Mouse (Mus musculus) duodenum, adult 2 months (tissue): ENCODE measurements around the gene Mt3. TPM values are rescaled to one million over a fixed set of nuclear protein-coding genes. Genes with fewer than 3 reads are reported as not detected.

ENCODE experiments used
- polyA plus RNA-seq: library from polyadenylated mRNA; depleted of rRNA; stranded (reverse); fragments of >200 nt; gene quantifications from 2 replicates; pipeline ENCODE4 v1.2.3, GENCODE M21; 2012; ENCODE audit warnings: low replicate concordance; rRNA removed

The Mt3 gene
- polyA plus RNA-seq = 1.6 and 2.2 TPM in 2 replicates

DNA sequence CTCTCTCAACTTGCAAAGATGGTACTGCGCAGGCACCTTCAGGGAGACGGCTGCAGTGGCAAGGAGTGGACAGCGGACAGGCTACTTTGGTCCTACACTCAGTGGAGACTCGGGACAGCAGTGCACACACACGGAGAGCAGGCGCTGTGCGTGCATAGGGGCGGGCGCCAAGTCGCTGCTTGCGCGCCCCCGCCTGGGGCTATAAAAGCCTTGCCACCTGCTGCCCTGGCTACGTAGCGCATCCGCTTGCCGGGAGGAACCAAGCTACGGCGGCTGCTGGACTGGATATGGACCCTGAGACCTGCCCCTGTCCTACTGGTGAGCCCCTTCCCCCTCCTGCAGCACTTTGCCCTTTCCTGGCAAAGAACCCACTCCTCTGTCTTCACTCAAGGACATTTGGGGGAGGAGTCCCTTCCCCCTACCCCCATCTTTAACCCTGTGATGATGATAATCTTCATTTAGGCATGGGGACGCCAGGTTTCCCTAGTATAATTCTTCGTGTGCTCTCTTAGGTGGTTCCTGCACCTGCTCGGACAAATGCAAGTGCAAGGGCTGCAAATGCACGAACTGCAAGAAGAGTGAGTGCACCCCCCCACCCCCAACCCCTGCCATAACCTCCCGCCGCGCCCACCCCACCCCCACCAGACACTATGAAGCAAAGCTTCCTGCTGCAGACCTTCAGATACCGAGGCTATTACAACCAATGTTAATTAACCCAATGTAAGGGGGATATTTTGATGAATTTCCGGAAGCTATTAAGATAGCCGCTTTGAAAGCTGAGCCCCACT, at the start of gene Mt3:
Gene Mt3, plus strand, starts transcription at position 95 of the 788 bp plus-strand sequence.

GRCm38 (mm10) chr8:94136933-94137332, 15.5 kb upstream of the Mt3 start, which contains the start of gene Mt4:
Gene Mt4 (plus strand): TSS chr8:94137197.

GRCm38 (mm10) chr8:94172075-94172808, 19.8 kb downstream of the Mt3 start, which contains the start of gene Mt2:
Gene Mt2 (plus strand): TSS chr8:94172664.

GRCm38 (mm10) chr8:94178857-94179712, 26.7 kb downstream of the Mt3 start, which contains the start of gene Mt1:
Gene Mt1 (plus strand): TSS chr8:94179082.

Other genes with a start within 250 kb of the Mt3 start
- 50.2 and 92.0 TPM in 2 replicates for gene Amfr, start 139.8 kb upstream of the Mt3 start, polyA plus RNA-seq
- gene Nudt21, start 115.6 kb upstream of the Mt3 start, polyA plus RNA-seq = 90.2 and 110 TPM in 2 replicates
- 1.3 and 1.6 TPM in 2 replicates for gene Ogfod1, start 115.4 kb upstream of the Mt3 start, polyA plus RNA-seq
- gene Bbs2, start 53.7 kb upstream of the Mt3 start, polyA plus RNA-seq = 4.4 and 5.7 TPM in 2 replicates
- gene Mt4, start 15.4 kb upstream of the Mt3 start, polyA plus RNA-seq = not detected in 2 replicates
- 30.7 and 76.9 TPM in 2 replicates for gene Mt2, start 20.1 kb downstream of the Mt3 start, polyA plus RNA-seq
- 1,406 and 2,937 TPM in 2 replicates for gene Mt1, start 26.5 kb downstream of the Mt3 start, polyA plus RNA-seq
- gene Nup93, start 62.0 kb downstream of the Mt3 start, polyA plus RNA-seq = 4.1 and 6.2 TPM in 2 replicates
- 0.08 and 0.12 TPM in 2 replicates for gene Slc12a3, start 176.6 kb downstream of the Mt3 start, polyA plus RNA-seq
- gene Herpud1, start 233.8 kb downstream of the Mt3 start, polyA plus RNA-seq = 202 and 409 TPM in 2 replicates